Mouse (Mus musculus) yolk sac, embryonic 10.5 days (tissue): ENCODE measurements around the gene Uncx.

Experiments used
- DNase-seq: peaks from one replicate; pipeline ENCODE4 v3.0.0-alpha.2; 2017; ENCODE audit warnings: low spot score

Gene Uncx

DNA sequence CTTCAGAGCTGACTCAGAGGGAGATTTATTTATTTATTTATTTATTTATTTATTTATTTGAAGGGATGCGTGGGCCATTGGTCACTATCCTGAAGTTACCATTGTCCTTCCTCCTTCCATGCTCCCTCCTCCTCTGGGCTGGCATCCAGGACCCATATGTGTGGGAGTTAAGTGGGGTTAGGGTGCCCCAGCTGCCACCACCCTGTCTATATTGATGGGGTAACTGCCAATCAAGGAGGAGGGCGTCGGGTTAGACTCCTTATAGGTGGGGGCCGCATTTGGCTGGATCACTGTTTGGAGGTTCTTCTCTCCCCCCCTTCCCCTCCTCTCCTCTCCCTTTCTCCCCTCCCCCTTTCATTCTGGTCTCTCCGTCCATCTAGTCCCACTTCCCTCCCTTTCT lies 738 bp upstream of the Uncx start:
- no peak for DNase-seq

DNA sequence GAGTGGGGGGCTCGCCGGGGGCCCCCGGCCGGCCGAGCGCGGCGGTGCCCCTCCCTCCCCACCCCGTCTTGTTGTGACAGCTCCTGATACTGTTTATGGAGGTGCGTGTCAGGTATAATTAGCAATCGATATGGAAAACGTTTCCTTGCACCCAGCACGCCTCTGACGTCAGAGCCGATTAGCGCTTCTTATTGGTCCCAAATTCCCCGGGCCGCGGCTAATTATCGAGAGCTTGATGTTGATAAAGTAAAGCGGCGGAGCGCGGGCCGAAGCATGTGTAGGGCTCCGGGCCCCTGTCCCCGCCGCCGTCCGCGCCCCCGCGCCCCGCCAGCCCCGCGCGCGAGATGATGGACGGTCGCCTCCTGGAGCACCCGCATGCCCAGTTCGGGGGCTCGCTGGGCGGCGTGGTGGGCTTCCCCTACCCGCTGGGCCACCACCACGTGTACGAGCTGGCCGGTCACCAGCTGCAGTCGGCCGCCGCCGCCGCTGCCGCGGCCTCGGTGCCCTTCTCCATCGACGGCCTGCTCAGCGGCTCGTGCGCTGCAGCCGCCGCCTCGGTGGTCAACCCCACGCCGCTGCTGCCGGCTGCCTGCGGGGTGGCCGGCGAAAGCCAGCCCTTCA lies 466 bp downstream of the Uncx start:
- DNase-seq = no peak

DNA sequence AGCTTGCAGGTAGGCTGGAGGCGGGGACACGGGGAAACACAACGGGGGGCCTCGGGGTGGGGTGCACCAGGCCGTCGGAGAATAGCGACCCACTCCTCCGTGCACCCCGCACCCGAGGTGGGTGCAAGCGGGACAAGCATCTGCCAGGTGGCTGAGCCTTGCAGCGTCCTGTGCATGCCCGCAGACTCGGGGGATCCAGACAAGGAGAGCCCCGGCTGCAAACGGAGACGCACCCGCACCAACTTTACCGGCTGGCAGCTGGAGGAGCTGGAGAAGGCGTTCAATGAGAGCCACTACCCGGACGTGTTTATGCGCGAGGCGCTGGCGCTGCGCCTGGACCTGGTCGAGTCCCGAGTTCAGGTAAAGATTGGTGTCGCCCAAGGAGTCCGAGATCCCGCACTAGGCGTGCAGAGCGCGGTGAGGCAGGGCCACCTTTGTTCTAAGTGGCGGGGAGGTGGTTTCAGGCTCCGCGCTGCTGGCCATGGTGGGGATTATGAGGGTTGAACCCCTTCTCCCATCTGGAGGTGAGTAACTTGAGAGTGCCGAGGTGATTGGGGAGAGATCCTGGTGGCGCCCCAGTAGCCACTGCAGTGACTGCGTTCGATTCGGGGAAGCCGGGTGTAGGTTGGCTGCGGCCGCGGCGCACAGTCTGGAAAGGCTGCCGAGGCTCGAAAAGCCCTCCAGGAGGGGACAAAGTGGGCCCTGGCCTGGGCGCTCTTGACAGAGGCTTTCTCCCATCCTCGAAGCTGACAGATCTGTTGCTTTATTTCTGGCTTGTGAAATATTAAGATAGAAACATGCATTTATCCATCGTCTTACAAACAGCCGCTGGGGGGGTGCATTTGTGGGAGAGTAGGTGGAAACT lies 1.2 kb downstream of the Uncx start:
- DNase-seq = no peak

DNA sequence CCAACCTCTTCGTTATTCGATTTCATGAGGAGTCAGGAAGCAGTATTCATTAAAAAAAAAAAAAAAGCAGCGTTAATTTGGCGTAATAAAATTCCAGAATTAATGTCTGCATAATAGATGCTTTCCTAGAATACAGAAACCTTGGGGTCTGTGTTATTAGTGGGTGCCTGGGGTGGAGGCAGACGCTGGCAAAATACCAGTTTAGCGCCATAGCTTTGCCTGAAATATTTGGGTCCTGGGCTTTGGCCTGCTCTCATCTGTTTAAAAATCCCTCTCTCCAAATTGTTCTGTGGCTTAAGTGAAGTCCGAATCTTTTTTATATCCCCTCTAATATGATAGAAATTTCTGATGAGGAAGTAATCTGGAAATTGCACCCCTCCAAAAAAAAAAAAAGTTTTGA lies 1.9 kb downstream of the Uncx start:
- no peak for DNase-seq

DNA sequence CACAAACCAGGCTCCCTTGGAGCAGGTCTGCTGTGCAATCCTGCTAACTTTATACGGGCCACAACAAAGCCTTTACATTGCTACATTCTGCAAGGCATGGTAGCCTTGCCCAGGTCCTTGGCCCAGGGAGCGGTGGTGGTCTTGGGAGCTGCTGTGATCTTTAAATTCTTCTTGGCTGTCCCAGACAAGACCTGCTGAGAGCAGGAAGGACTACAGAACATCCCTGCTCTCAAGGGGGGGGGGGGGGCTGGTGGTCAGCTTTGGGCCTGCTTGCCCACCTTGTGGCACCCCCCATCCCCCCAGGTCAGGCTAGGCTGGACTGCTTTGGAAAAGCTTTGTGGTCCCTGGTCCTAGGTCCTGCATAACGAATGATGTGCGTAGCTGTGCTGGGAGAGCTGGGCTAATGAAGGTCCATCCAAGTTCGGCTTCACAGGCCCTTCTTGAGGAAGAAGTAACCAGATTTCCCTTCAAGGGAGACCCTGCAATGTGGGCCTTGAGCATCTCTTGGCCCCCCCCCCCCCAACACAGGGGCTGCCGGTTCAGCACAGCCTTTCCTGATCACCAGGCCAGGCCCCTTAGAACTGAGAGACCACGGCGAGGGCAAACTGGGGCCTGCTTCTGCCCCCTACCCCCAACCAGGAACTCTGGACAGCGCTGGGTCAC lies 2.5 kb downstream of the Uncx start:
- DNase-seq = no peak

DNA sequence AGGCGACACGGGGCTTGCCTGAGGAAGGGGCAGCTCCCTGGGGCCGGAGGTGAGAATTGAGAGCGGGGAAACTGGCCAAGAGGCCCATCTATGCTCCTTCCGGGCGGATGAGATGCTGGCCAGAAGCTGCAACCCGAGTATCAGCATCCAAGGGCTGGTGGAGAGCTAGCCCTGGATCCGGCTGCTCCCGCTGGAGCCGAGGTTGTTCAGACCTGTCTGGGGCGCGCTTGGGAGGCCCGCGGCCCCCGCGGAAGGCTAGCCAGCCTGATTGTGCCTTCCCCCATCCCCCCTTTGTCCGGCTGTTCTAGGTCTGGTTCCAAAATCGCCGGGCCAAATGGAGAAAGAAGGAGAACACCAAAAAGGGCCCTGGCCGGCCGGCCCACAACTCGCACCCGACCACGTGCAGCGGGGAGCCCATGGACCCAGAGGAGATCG lies 3.1 kb downstream of the Uncx start:
- no peak for DNase-seq

DNA sequence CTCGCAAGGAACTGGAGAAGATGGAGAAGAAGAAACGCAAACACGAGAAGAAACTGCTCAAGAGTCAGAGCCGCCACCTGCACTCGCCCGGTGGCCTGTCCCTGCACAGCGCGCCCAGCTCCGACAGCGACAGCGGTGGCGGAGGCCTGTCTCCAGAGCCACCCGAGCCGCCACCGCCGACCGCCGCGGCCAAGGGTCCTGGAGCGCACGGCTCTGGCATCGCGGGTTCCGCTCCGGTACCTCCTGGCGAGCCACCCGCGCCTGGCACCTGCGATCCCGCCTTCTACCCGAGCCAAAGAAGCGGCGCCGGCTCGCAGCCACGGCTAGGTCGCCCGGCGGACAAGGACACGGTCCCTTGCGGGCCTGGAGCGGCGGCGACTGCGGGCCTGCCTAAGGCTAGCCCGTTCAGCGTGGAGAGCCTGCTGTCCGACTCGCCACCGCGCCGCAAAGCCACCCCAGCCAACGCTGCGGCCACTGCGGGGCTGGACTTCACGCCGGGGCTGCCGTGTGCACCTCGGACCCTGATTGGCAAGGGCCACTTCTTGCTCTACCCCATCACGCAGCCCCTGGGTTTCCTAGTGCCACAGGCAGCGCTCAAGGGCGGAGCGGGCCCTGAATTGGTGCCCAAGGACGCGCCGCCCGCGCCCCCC lies 3.6 kb downstream of the Uncx start:
- DNase-seq = no peak

DNA sequence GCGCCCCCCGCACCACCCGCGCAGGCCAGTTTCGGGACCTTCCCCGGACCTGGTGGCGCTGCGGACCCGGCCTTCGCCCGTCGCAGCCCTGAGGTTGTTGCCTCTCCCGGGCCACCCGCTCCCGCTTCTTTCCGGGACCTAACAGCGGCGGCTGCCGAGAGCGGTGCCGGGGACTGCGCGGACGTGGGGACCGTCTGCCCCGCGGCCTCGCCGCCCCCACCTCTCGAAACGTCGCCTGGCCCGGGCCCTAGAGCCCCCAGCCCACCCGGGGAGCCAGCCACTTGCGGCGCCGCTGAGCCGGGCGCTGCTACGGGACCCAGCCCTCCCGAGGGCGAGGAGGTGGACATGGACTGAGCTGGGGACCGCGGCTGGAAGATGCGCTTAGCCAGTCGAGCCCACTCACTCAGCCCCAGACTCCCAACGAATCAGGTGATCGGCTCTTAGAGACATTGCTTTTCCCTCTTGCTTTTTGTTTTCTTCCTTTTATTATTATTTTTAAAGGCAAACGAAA lies 4.2 kb downstream of the Uncx start:
- DNase-seq = no peak

DNA sequence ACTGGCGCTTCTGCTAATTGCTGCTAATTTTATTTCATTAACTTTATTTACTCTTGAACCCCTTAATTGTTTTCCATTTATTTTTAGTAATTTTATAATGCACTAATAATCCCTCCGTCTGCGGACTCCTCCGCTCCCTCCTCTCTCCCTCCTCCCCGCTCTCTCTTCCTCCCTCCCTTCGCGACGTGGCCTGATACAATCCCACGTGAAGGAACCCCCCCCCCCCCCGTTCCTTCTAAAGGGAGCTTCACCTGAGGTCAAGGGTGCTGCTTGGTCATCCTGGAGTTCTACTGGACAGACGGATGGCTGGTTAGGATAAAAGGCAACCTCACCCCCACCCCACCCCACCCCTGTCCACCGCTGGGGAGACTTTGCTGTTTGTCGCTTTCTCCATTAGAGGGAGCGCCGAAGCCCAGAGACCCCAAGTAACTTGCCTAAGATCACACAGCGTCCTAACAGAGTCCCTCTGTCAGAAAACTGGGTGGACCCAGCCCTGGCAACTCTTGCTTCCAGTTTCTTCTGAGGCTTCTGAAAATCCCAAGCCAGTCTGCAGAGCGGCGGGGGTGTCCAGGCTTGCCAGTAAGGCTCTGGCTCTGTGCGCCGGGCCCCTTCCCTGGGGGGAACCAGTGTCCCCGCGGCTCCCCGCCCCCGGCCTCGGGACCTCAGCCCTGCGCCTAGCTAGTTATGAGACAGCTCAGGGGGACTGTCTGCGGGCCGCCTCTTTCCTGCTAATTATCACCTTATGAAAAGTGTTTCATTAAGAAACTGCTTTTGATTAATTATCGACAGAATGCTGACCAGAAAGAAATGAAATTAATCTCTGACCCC lies 10.4 kb downstream of the Uncx start:
- DNase-seq = no peak

DNA sequence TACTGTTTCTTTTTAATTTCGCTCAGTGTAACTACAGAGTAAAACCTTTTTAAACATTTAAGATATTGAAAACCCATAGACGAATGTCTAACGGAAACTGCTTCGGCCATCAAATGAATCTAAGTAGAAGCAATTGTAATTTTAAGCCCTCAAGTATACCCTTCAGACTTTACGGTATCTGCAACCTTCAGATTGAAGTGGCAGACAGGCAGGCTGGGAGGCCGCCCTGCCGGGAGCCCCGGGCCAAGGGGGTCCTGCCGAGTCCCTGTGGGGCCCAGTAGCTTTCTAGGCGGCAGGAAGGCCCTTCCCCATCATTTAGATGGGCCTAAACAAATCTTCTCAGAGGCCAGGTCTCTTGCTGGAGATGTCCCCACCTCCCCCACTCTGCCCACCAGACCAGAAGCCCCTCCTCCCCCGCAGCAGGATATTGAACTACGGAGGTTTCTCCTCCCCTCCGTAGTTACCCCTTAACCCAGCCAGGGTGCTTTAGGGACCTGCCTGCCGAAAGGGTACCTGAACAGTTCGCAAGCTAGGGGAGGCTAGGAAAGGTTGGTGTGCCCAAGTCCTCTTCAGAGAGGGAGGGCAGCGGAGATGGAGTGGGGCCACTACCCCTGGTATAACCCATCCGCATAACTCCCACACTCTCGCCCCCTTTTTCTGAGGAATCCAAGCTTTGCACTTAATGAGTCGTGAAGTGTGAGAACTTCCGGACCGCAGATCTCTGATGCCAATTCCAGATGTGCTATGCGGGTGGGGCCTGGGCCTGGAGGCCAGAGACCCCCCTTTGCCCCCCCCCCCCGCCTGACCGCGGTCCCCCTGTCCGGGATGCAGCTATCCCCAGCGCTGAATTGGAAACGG lies 11.4 kb downstream of the Uncx start:
- no peak for DNase-seq

DNA sequence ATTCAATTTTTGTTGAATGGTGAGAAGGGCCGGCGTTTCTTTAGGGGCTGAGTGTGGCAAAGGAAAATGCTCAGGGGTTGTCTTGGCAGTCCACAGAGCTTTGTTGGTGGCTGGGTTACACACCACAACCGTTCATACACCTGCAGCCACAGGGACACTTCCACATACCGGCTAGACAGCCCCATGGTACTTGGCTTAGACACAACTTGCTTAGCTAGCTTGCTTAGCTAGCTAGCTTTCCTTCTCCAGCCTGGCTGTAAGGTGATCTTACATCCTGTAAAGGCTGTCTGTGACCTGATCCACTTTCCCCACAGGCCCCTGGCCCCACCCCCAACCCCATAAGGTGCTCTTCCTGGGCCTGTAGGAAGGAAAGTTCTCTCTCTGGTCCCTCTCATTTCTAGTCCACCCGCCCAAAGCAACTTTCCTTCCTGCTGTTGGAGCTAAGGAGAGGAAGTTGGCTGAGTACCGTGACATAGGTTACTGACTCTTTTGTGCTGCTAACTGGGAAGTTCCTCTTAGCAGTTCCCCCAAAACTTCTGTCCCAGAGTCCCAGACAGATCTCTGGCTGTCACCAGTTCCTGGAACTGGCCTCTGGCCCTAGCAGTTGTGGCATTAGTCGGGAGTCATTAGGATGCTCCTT lies 12.3 kb downstream of the Uncx start:
- no peak for DNase-seq

DNA sequence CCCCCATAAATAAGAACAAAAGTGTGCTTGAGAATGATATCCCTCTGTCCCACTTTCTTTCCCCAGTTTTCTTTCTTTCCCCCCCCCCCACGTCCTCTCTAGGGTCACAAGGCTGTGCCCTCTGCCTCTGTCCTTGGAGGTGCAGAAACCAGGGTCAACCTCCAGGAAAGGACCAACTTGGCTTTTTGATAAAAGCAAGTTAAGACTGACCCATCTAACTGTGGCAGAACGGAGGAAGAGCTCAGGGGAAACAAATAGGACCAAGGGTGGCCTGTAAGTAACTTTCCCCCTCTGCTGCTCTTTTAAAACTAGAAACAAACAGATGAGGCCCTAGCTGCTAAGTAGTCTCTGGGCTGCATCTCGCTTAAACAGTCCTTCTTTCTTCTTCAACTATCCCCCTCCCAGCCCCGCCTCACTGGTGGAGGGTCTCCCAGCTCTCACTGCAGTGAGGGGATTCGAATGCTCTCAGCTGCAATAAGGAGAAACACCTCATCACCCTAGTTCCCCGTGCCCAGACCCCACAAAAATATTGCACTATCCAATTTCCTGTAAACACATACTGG lies 12.9 kb downstream of the Uncx start:
- no peak for DNase-seq

DNA sequence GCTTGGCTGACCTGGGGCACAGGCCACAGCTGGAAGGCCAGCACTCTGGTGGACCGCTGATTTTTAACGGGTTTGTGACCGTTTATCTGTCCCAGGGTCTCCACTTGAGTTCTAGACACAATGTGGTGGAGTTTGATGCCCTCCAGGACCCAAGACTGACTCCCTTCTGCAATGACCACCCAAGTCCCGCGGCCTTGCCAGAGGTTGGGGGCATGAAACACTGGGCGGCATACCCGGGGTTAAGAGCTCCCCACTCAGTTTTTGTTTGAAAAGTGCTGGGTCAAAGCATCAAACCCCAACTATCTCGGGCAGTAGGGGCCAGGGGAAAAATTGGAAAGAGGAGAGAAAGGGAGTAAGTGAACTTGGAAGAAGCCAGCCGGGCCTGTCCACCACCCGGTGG lies 13.8 kb downstream of the Uncx start:
- no peak for DNase-seq

DNA sequence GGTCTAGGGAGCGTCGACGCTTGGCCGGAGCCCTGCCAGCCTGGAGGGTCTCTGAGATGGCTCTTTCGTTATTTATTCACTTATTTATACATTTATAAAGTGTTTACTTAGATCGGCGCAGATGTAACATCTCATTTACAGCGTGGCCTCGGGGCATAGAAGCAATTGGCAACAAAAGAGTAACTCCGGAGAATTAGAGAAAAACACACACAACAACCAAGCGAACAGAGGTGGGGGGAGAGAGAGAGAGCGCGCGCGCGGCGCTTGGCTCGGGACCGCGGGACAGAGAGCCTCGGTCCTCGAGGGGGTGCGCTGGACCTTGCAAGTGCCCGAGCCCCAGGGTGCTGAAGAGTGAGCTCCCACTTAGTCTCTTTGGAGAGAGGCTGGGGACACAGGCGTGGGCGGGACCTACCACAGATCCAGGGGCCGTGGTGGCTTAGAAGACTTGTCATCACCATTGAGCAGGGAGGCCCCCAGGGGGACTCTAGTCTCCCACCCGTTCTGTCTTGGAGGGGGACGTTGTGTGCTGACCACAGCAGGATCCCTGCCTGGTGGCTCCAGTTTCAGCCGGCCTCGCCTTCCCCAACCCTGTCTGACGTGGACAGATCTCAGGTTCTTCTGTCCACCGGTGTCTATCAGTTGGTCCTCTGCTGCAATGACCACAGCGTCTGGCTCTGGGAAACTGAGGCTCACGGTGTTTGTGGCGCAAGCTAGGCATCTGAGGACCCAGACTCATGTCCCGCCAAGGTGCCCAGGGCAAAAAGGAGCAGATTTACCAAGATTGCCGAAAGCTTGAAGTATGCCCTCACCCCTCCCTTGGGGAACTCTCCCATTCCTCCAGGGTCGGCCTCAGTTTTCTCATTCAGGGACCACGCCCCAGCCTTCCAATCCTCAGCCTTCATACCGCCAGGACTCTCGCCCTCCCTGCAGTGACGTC lies 14.5 kb downstream of the Uncx start:
- no peak for DNase-seq

DNA sequence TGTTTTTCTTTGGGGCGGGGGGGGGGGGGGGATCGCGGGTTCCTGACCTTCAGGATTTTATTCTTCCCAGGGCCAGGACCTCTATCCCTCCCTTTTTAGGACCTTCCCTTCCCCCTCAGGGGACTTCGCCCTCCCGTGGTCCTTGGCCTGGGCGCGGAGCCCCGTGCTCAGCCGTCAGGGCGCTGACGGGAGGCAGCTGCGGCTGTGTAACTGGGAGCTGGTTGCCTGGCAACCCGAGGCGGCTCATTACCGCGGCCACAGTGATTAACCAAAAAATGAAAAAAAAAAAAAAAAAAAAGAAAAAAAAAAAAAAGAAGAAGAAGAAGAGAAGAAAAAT lies 15.1 kb downstream of the Uncx start:
- DNase-seq = no peak

DNA sequence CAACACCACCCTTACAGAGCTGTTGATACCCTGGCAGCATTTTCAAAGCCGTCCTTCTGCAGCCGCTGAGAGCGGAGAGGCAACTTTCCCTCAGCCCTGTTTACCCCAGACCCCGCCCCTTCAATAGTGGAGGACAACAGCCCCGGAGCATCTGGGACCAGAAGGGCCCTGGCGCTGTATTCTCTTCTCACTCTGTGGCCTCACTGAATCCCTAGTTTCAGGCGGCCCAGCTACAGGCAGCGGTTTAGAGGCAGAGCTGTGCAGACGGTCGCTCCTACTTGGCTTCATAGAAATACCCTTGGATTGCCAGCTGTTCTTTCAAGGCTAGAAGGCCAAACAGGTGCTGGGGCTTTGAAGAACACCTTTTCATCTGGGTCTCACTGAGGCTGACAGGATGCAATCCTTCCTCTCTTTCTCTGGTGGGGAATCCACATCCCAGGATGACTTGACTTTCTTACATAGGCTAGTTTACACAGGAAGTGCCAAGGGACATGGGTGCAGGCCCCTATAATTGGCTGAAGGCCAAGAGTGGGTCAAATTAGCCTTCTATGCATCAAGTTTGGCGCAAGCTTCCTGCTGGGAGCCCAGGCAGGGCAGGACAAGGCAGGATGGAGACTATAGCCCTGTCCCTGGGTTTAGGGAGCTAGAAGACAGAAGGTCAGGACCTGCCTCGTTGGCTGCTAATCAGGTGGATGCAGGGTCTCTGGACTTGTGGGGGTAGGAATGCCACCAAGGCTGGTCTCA lies 15.8 kb downstream of the Uncx start:
- no peak for DNase-seq

DNA sequence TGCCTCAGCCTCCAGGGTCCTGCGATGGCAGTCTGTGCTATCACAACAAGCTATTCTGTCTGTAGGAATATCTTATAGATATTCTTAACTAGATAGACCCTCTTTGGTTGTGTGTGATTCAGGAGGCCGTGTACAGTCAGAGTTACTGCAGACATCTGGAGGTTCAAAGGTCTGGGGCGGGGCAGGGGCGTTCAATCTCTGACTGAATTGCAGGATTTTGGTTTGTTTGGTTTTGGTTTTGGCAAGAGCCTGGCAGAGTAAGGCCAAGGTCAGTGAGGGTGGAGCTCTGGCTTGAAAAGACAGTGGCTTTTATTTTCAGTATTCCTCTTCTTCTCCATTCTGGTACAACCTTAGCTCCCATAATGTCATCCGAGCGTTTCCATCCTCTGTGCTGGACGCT lies 16.5 kb downstream of the Uncx start:
- DNase-seq = no peak

DNA sequence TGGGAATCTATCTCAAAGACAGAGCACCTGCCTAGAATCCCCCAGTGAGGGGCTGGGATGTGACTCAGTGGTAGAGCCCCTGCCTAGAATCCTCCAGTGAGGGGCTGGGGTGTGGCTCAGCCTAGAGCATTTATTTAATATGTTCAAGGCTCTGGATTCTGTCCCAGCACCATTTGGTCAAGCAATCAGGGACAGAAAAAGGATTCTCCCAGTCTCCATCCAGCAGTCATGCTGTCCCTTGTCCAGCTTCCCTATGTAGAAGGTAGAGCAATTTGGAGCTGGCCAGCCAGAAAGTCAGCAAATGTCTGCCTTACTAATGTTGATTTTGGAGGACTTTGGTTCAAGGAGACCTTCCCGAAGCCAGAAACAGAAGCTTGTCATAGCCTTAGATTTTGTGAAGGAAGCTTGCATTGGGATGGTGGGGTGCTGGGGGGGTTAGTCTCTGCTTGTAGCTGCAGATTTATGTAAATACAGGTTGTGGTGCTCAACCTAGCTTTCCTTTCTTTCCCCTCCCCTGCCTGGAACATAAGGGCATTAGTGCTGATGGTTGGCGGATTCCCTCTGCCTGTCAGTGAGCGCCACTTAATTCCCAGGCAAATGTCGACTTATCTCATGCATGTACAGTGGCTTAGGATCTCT lies 18.2 kb downstream of the Uncx start:
- DNase-seq = no peak
